Mouse (Mus musculus) liver, adult 2 months (tissue): ENCODE data around the gene Wdr11. TPM values are rescaled to one million over a fixed set of nuclear protein-coding genes. Genes with fewer than 3 reads are reported as not detected.

Experiments used
- DNase-seq: peaks from one replicate; pipeline ENCODE4 v3.0.0-alpha.2; 2011; ENCODE audit warnings: low read depth, low spot score; ENCODE audit errors: extremely low read depth
- H3K27ac ChIP-seq: fragments of 200-500 bp; replicated peaks from 2 replicates; pipeline ENCODE4 v1.5.1; 2012; ENCODE audit warnings: low read depth, mild to moderate bottlenecking, control low read depth, inconsistent platforms, low read length; ENCODE audit not compliant: insufficient read depth
- H3K27me3 ChIP-seq: fragments of 200-500 bp; 2 replicates; pipeline ENCODE4 v1.6.1; 2012; ENCODE audit warnings: mild to moderate bottlenecking, moderate library complexity, low read length, inconsistent platforms; ENCODE audit not compliant: control insufficient read depth, insufficient read depth
- H3K36me3 ChIP-seq: fragments of 200-500 bp; 2 replicates; pipeline ENCODE4 v1.6.1; 2012; ENCODE audit warnings: low read length, inconsistent platforms; ENCODE audit not compliant: control insufficient read depth, insufficient read depth
- H3K4me1 ChIP-seq: fragments of 200-500 bp; 2 replicates; pipeline ENCODE4 v1.6.1; 2011; ENCODE audit warnings: low read length; ENCODE audit not compliant: control insufficient read depth, insufficient read depth
- H3K4me3 ChIP-seq: fragments of 200-500 bp; 2 replicates; pipeline ENCODE4 v1.5.1; 2011; ENCODE audit warnings: low read depth, mild to moderate bottlenecking, control low read depth, low read length, moderate library complexity; ENCODE audit not compliant: insufficient read depth
- H3K79me2 ChIP-seq: fragments of 200-500 bp; 2 replicates; pipeline ENCODE4 v1.6.1; 2012; ENCODE audit warnings: inconsistent platforms, mild to moderate bottlenecking, low read length, moderate library complexity; ENCODE audit not compliant: control insufficient read depth, insufficient read depth
- H3K9ac ChIP-seq: fragments of 200-500 bp; 2 replicates; pipeline ENCODE4 v1.6.1; 2012; ENCODE audit warnings: low read depth, mild to moderate bottlenecking, control low read depth, inconsistent platforms, low read length
- CTCF ChIP-seq: fragments of 200-500 bp; IDR thresholded peaks from 2 replicates; pipeline ENCODE4 v1.5.1; 2011; ENCODE audit warnings: low read depth, low read length, control low read depth
- POLR2A ChIP-seq: fragments of 200-500 bp; IDR thresholded peaks from 2 replicates; pipeline ENCODE4 v1.6.1; 2011; ENCODE audit warnings: low read length, control low read depth; ENCODE audit not compliant: insufficient read depth; ENCODE audit errors: extremely low read depth
- WGBS: fragments of 180-500 bp; shearing (Covaris S2); methylation state at CpG from one replicate; pipeline ENCODE4 v1.1.7; 2018; 5-methylcytosine and 5-hydroxymethylcytosine counted together
- polyA plus RNA-seq: library from polyadenylated mRNA; depleted of rRNA; stranded (reverse); fragments of >200 nt; gene quantifications from 2 replicates; pipeline ENCODE4 v1.2.3, GENCODE M21; 2012
- total RNA-seq: library from RNA; depleted of rRNA; stranded (reverse); fragments of >200 nt; gene quantifications from 2 replicates; pipeline ENCODE4 v1.2.3, GENCODE M21; 2014

Gene Wdr11
- total and polyA plus RNA-seq, 2 experiments: 11.6 to 27.3 TPM

GRCm38 (mm10) chr7:129671675-129672651 is 80.3 kb downstream of the Wdr11 start:
- TF ChIP-seq CTCF (no peak), POLR2A (no peak)
- H3K36me3 ChIP-seq: no peaks in the 10 kb centered on the region
- no peak for DNase-seq
- no peaks in the 10 kb centered on the region for H3K4me1 ChIP-seq
- no peak overlapping the region for H3K9ac ChIP-seq
- H3K79me2 ChIP-seq: no peaks in the 10 kb centered on the region
- no peaks in the 10 kb centered on the region for H3K27me3 ChIP-seq
- 54% methylated on average over 18 of the region's 18 CpGs for WGBS
- no peak overlapping the region for H3K4me3 ChIP-seq
- no peak overlapping the region for H3K27ac ChIP-seq

DNA sequence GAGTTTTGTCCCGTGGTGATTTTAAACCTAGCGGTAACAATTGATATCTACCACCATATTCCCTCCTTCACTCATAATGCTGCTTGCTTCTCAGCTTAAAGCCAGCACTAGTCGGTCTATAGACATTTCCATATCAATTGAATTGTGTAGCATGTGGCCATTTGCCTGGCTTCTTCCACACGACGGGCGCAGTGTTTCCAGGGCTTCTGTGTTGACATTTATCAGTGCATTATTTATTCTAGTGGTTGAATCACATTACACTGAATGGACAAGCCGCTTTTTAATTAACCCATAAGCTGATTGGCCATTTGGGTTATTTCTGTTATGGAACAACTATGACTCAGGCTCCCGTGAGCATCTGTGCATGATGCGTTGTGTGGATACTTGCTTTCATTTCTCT is 82.1 kb downstream of the Wdr11 start:
- Histone ChIP-seq H3K27ac (no peak overlapping the region), H3K27me3 (no peaks in the 10 kb centered on the region), H3K36me3 (no peaks in the 10 kb centered on the region), H3K79me2 (no peaks in the 10 kb centered on the region), H3K9ac (no peak overlapping the region), H3K4me1 (no peaks in the 10 kb centered on the region), H3K4me3 (no peak overlapping the region)
- 89% methylated on average over 9 of the region's 9 CpGs for WGBS
- no peak for DNase-seq
- TF ChIP-seq POLR2A: no peak

DNA sequence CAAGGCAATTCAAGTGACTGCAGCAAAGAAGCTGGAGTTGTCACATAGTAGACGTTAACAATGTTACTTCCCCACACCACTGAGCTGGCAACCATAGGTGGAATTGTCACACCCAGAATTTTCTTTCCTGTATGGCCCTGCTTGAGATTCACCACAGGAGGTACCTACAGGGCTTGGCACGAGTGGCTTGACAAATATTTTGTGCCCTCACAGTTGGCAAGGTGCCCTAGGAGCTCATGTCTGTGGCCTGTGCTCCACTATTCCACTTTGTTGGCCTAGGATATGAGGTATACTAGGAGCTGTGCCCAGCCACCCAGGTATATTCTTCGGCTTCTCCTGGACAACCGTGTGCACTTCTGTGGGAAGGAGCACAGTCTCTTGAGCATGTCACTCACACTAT is 82.9 kb downstream of the Wdr11 start:
- no peaks in the 10 kb centered on the region for H3K27me3 ChIP-seq
- no peak for TF ChIP-seq CTCF
- TF ChIP-seq POLR2A: no peak
- no peak overlapping the region for H3K4me3 ChIP-seq
- H3K9ac ChIP-seq: no peak overlapping the region
- DNase-seq: no peak
- 63% methylated on average over 4 of the region's 4 CpGs for WGBS
- H3K79me2 ChIP-seq: no peaks in the 10 kb centered on the region
- no peaks in the 10 kb centered on the region for H3K4me1 ChIP-seq
- no peaks in the 10 kb centered on the region for H3K36me3 ChIP-seq
- no peak overlapping the region for H3K27ac ChIP-seq

DNA sequence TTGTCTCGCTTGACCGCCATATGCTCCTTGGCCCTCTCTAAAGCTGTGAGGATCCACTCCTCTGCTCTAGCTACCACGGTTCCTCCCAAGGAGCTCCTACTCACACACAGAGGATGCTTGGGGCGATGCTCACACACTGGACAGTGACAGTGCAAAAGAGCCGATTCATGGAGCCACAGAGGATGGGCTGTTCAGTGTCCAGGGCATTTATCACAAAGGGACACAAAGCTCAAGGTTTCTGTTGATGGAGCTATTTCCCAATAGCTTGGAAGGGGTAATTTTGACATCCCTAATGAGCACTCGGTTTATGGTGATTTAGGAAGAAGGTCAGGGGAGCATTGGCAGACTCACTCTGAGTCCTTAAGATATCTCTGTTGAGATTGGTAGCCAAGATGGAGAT is 84.2 kb downstream of the Wdr11 start:
- H3K36me3 ChIP-seq: no peaks in the 10 kb centered on the region
- H3K4me3 ChIP-seq: no peak overlapping the region
- no peaks in the 10 kb centered on the region for H3K79me2 ChIP-seq
- no peak overlapping the region for H3K9ac ChIP-seq
- TF ChIP-seq POLR2A: no peak
- TF ChIP-seq CTCF: no peak
- no peak overlapping the region for H3K27ac ChIP-seq
- H3K4me1 ChIP-seq: no peaks in the 10 kb centered on the region
- WGBS: 90% methylated on average over 6 of the region's 6 CpGs
- no peak for DNase-seq
- H3K27me3 ChIP-seq: no peaks in the 10 kb centered on the region

- H3K4me1 ChIP-seq: no peaks in the 10 kb centered on the region
- no peak overlapping the region for H3K4me3 ChIP-seq
- no peaks in the 10 kb centered on the region for H3K36me3 ChIP-seq
- H3K27me3 ChIP-seq: no peaks in the 10 kb centered on the region
- no peaks in the 10 kb centered on the region for H3K79me2 ChIP-seq
- H3K9ac ChIP-seq: no peak overlapping the region
- DNase-seq: no peak
- TF ChIP-seq POLR2A (no peak), CTCF (no peak)
- no peak overlapping the region for H3K27ac ChIP-seq
- WGBS: 80% methylated on average over 4 of the region's 4 CpGs
These were observed 85.5 kb downstream of the Wdr11 start for GRCm38 (mm10) chr7:129677141-129677540.

DNA sequence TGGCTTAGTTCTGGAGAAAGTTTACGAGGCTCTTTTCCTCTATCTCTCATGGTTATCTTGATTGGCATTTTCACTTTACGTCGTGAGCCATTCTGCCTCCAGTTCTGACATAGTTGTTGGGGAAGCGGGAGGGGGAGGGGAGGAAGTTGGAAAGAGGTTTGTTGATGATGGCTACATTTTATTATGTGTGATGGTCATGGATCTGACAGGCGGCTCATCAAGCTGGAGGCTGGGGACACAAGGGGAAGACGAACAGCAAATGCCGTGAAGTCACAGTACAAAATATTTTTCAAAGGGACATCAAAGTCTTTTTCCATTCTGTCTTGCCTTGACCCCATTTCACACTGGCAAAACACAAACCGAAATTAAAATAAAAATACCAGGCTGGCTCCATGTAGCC is 86.8 kb downstream of the Wdr11 start:
- WGBS: 68% methylated on average over 8 of the region's 8 CpGs
- DNase-seq: no peak
- Histone ChIP-seq H3K36me3 (no peaks in the 10 kb centered on the region), H3K4me3 (no peak overlapping the region), H3K27me3 (no peaks in the 10 kb centered on the region), H3K79me2 (no peaks in the 10 kb centered on the region), H3K27ac (no peak overlapping the region), H3K9ac (no peak overlapping the region), H3K4me1 (no peaks in the 10 kb centered on the region)
- TF ChIP-seq CTCF: no peak
- no peak for TF ChIP-seq POLR2A
